Mouse (Mus musculus): ENCODE results near the gene Chac1. TPM values are rescaled to one million over a fixed set of nuclear protein-coding genes. Genes with fewer than 3 reads are reported as not detected.
A peak's percentile ranks its signal among the peaks of the same experiment; 100 is the strongest.

The Chac1 gene
- polyA plus RNA-seq, 1 experiment, result 0.44 TPM

- Histone ChIP-seq H3K4me3 (ENCODE audit: insufficient read depth, low read length) (no peak overlapping the region), H3K27ac (ENCODE audit: insufficient read depth, low read depth, low read length) (no peak overlapping the region), H3K4me1 (ENCODE audit: control insufficient read depth, insufficient read depth, low read length) (no peaks in the 10 kb centered on the region)
- TF ChIP-seq POLR2A (IDR thresholded peaks at IDR 0.05; ENCODE audit: borderline replicate concordance, low read depth, low read length), result no peak
- TF ChIP-seq CTCF (IDR thresholded peaks at IDR 0.05; ENCODE audit: low read depth, low read length), result no peak
These were observed 23.0 kb upstream of the Chac1 start for GRCm38 (mm10) chr2:119327942-119328526.

DNA sequence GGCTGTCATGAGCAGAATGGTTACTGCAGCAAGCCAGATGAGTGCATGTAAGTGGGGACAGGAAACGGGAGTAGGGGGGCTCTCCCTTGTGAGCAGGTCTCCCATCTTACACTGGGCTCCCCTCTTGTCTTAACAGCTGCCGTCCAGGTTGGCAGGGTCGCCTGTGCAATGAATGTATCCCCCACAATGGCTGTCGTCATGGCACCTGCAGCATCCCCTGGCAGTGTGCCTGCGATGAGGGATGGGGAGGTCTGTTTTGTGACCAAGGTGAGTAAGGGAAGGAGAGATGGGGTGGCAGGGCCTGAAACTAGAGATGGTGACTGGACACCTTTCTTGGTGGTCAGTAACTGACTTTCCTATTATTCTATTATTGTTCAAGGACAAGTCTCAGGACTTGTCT is 22.5 kb upstream of the Chac1 start:
- TF ChIP-seq POLR2A (IDR thresholded peaks at IDR 0.05; ENCODE audit: borderline replicate concordance, low read depth, low read length) (no peak), CTCF (IDR thresholded peaks at IDR 0.05; ENCODE audit: low read depth, low read length) (no peak)
- H3K4me1 ChIP-seq (ENCODE audit: control insufficient read depth, insufficient read depth, low read length), result no peaks in the 10 kb centered on the region
- H3K27ac ChIP-seq (ENCODE audit: insufficient read depth, low read depth, low read length), result no peak overlapping the region
- no peak overlapping the region for H3K4me3 ChIP-seq (ENCODE audit: insufficient read depth, low read length)

DNA sequence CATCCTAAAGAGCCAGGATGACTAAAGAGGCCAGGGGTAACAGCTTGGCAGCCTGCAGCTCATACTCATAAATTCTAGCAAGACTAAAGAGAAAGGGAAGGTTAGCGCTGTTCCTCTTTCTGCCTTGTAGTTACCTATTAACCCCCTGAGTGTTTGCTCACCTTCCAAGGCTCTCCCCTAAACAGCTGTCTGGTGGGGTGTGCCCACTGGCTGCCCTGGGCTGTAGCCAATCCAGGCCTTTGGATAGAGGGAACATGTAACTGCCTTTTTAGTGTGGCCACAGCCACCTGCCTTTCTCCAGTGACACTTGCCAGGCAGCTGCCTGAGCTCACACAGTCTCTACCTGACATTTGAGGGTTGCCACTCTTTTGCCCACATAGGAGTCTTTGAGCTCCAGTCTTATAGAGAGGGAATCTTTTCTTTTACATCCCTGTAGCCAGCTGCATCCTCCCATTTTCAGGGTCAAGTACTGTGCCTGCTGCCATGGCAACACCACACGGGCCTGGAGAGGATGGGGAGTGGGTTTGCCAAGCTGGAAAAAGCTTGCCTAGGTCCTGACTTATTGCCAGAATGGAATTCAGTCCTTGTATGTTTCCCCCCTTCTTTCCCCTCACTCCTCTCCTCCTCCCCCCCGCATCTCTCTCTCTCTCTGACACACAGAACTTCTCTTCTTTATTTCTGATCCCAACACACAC is 21.8 kb upstream of the Chac1 start:
- no peak for TF ChIP-seq POLR2A (IDR thresholded peaks at IDR 0.05; ENCODE audit: borderline replicate concordance, low read depth, low read length)
- TF ChIP-seq CTCF (IDR thresholded peaks at IDR 0.05; ENCODE audit: low read depth, low read length), result no peak
- H3K4me3 ChIP-seq (ENCODE audit: insufficient read depth, low read length), result no peak overlapping the region
- H3K27ac ChIP-seq (ENCODE audit: insufficient read depth, low read depth, low read length), result no peak overlapping the region
- H3K4me1 ChIP-seq (ENCODE audit: control insufficient read depth, insufficient read depth, low read length), result no peaks in the 10 kb centered on the region

DNA sequence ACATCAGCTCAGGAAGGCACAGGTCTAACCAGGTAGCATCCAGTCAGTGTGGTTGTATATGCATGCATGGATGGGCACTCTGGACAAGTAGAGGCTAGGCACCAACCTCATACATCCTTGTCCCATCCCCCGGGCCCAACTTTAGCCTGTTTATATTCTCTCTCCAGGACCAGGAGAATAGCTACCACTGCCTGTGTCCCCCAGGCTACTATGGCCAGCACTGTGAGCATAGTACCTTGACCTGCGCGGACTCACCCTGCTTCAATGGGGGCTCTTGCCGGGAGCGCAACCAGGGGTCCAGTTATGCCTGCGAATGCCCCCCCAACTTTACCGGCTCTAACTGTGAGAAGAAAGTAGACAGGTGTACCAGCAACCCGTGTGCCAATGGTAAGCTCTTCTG is 20.2 kb upstream of the Chac1 start:
- Histone ChIP-seq H3K4me1 (ENCODE audit: control insufficient read depth, insufficient read depth, low read length) (peaks cover 7% of the 10 kb centered on the region), H3K27ac (ENCODE audit: insufficient read depth, low read depth, low read length) (no peak overlapping the region), H3K4me3 (ENCODE audit: insufficient read depth, low read length) (no peak overlapping the region)
- no peak for TF ChIP-seq POLR2A (IDR thresholded peaks at IDR 0.05; ENCODE audit: borderline replicate concordance, low read depth, low read length)
- no peak for TF ChIP-seq CTCF (IDR thresholded peaks at IDR 0.05; ENCODE audit: low read depth, low read length)

- H3K27ac ChIP-seq (ENCODE audit: insufficient read depth, low read depth, low read length), result no peak overlapping the region
- peaks cover 19% of the 10 kb centered on the region for H3K4me1 ChIP-seq (ENCODE audit: control insufficient read depth, insufficient read depth, low read length)
- H3K4me3 ChIP-seq (ENCODE audit: insufficient read depth, low read length), result no peak overlapping the region
- no peak for TF ChIP-seq CTCF (IDR thresholded peaks at IDR 0.05; ENCODE audit: low read depth, low read length)
- no peak for TF ChIP-seq POLR2A (IDR thresholded peaks at IDR 0.05; ENCODE audit: borderline replicate concordance, low read depth, low read length)
These were observed 18.8 kb upstream of the Chac1 start for GRCm38 (mm10) chr2:119332177-119332661.

DNA sequence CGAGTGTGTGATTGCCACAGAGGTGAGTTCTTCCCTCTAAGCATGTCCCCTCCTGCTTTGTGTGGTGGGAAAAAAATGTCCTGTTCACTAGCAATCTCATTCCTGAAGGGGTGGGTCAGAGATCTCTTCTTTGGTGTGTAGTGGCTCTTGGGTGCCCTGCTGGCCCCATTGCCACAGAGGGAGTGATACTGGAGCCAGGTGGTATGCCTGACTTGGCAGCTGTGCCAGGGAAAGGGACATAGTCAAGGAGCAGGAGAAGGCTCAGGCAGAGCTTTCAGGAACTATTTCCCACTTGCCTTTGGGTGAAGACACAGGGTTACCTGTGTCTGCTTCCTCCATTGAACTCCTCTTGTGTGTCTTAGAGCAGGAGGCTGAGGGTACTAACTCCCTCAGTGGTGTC is 16.9 kb upstream of the Chac1 start:
- H3K4me1 ChIP-seq (ENCODE audit: control insufficient read depth, insufficient read depth, low read length), result peaks cover 24% of the 10 kb centered on the region
- H3K4me3 ChIP-seq (ENCODE audit: insufficient read depth, low read length), result no peak overlapping the region
- no peak overlapping the region for H3K27ac ChIP-seq (ENCODE audit: insufficient read depth, low read depth, low read length)
- TF ChIP-seq POLR2A (IDR thresholded peaks at IDR 0.05; ENCODE audit: borderline replicate concordance, low read depth, low read length) (no peak), CTCF (IDR thresholded peaks at IDR 0.05; ENCODE audit: low read depth, low read length) (no peak)

GRCm38 (mm10) chr2:119334964-119335525 is 16.0 kb upstream of the Chac1 start:
- Histone ChIP-seq H3K27ac (ENCODE audit: insufficient read depth, low read depth, low read length) (no peak overlapping the region), H3K4me3 (ENCODE audit: insufficient read depth, low read length) (no peak overlapping the region), H3K4me1 (ENCODE audit: control insufficient read depth, insufficient read depth, low read length) (peaks cover 24% of the 10 kb centered on the region)
- TF ChIP-seq POLR2A (IDR thresholded peaks at IDR 0.05; ENCODE audit: borderline replicate concordance, low read depth, low read length) (no peak), CTCF (IDR thresholded peaks at IDR 0.05; ENCODE audit: low read depth, low read length) (no peak)

GRCm38 (mm10) chr2:119335535-119335934 is 15.5 kb upstream of the Chac1 start:
- H3K27ac ChIP-seq (ENCODE audit: insufficient read depth, low read depth, low read length), result peak overlapping the region; percentile 48; the same call in 1 of the 2 replicates
- peaks cover 24% of the 10 kb centered on the region for H3K4me1 ChIP-seq (ENCODE audit: control insufficient read depth, insufficient read depth, low read length)
- TF ChIP-seq POLR2A (IDR thresholded peaks at IDR 0.05; ENCODE audit: borderline replicate concordance, low read depth, low read length) (no peak), CTCF (IDR thresholded peaks at IDR 0.05; ENCODE audit: low read depth, low read length) (no peak)
- H3K4me3 ChIP-seq (ENCODE audit: insufficient read depth, low read length), result no peak overlapping the region

DNA sequence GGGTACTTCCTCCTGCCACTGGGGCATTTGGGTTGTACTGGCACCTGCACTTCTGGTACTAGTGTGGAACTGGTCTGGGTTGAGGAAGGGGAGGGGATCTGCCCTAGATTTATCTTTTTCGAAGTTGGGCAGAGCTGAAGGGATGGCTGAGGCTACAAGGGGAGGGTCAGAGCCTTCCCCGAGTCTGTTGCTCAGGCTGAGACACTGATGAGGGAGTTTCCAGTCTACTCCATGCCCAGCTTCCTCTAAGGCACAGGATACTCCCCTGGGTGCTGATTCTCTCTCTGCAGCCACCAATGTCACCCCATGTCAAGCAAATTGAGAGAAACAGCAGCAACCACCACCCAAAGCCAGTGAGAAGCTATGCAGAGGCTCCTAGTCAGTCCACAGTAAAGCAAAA is 15.0 kb upstream of the Chac1 start:
- Histone ChIP-seq H3K4me1 (ENCODE audit: control insufficient read depth, insufficient read depth, low read length) (peaks cover 24% of the 10 kb centered on the region), H3K4me3 (ENCODE audit: insufficient read depth, low read length) (peak overlapping the region; percentile 6; the same call in 1 of the 2 replicates), H3K27ac (ENCODE audit: insufficient read depth, low read depth, low read length) (peak overlapping the region; percentile 48)
- no peak for TF ChIP-seq CTCF (IDR thresholded peaks at IDR 0.05; ENCODE audit: low read depth, low read length)
- no peak for TF ChIP-seq POLR2A (IDR thresholded peaks at IDR 0.05; ENCODE audit: borderline replicate concordance, low read depth, low read length)

GRCm38 (mm10) chr2:119336470-119336869 is 14.6 kb upstream of the Chac1 start:
- peak overlapping the region; percentile 48 for H3K27ac ChIP-seq (ENCODE audit: insufficient read depth, low read depth, low read length)
- no peak overlapping the region for H3K4me3 ChIP-seq (ENCODE audit: insufficient read depth, low read length)
- H3K4me1 ChIP-seq (ENCODE audit: control insufficient read depth, insufficient read depth, low read length), result peaks cover 24% of the 10 kb centered on the region
- no peak for TF ChIP-seq POLR2A (IDR thresholded peaks at IDR 0.05; ENCODE audit: borderline replicate concordance, low read depth, low read length)
- no peak for TF ChIP-seq CTCF (IDR thresholded peaks at IDR 0.05; ENCODE audit: low read depth, low read length)
